Mouse (Mus musculus) megakaryocyte, embryonic 14.5 days (primary cell): ENCODE data around the gene Mapk10.

ENCODE experiments used
- FLI1 ChIP-seq: IDR thresholded peaks from 2 replicates; pipeline ENCODE4 v1.6.1; 2012; ENCODE audit warnings: low read length, inconsistent platforms, mixed read lengths
- GATA1 ChIP-seq: IDR thresholded peaks from 3 replicates; pipeline ENCODE4 v1.6.1; 2012; ENCODE audit warnings: mixed read lengths, low read length, inconsistent platforms, borderline replicate concordance

GRCm38 (mm10) chr5:102898301-102898700, 312.8 kb downstream of the Mapk10 start:
- TF ChIP-seq FLI1 = no peak
- no peak for TF ChIP-seq GATA1
